Mouse (Mus musculus) thymus, postnatal 10 days (tissue): ENCODE results near the gene Atp2b2.
"Not testable (repeated sequence)": the region's sequence is repeated elsewhere in the genome, so short reads cannot be mapped to it uniquely, and the experiment has no call there.

Source experiments
- DNase-seq, 2 experiments: peaks; one replicate each; pipeline ENCODE4 v3.0.0; 2021; ENCODE audit warnings: low spot score in 2 of 2

The Atp2b2 gene

DNA sequence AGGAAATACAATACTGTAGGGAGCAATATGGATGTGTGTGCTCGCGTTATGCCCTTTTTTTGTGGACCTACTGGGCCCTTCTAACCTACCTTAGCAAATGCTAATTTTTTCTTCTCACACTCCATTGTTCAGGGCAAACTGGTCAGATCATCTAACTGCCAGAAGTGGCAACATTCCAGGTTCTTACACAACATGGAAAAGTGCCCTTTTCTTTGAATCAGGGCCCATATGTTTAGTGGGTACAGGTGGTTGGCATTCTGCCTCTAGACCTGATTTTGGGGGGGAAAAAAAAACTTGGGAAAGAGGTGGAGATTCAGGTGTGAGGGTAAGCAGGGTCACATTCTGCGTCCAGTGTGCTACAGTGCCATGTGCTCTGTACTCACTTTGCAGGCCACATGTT, 324.9 kb downstream of the Atp2b2 start:
- DNase-seq: no peak

DNA sequence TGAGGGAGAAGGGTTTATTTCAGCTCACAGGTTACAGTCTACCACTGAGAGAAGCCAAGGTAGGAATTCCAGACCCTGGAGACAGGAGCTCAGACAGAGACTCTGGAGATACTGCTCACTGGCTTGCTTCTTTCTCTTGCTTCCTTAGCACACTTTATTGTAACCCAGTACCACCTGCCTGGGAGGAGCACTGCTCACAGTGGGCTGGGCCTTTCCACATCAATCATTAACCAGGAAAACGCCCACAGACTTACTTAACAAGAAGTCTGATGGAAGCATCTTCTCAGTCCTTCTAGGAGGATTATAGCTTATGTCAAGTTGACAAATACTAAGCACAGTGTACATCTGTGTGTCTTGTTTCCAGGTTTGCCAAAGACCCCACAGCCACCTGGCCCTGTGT, 327.6 kb downstream of the Atp2b2 start:
- no peak for DNase-seq

DNA sequence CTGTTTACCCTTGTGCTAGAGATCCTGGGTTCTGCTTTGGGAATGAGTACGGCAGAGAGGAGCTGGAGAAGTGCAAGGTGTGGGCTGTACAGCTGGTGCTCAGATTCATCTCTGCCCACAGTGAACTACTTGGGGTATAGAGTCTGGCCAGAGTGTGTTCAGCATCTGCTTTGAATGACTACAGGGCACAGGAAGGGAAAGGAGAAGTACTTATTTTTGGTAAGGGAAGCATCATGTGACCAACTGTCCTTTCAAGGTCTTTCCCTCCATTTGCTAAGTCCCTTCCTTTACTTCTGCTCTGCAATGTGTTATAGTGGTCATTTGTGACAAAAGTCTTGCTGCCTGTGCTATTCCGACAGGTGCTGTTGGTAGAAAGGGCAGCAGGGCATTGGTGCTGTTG, 328.1 kb downstream of the Atp2b2 start:
- no peak for DNase-seq

DNA sequence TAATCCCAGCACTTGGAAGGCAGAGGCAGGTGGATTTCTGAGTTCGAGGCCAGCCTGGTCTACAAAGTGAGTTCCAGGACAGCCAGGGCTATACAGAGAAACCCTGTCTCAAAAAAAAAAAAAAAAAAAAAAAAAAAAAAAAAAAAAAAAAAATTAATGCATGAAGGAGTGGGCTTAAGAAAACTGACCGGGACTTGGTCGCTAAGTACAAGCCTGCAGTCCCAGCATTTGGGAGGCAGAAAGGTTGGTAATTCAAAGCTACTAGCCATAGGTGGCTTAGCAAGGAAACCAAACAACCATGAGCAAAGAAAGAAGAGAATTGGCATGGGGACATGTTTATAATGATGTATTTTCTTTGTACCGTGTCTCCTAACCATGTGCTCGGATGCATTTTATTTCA, 329.0 kb downstream of the Atp2b2 start:
- DNase-seq: not testable (repeated sequence)

DNA sequence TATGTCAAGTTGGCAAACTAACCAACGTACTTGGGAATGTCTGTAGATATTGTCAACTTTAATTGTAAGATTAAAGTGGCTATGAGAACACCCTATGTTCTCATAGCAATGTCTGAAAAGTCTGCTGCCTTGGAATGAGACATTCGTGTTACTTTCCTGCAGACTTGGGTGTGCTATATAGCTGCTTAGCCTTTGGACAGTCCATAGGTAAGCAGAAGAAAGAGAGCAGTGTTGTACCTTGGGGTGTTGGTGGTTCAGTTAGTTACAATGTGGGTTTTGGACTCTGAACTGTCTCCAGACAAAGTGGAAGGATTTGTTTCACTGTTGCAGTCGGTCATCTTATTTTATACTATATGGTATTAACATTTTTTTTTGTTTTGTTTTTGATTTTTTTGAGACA, 329.7 kb downstream of the Atp2b2 start:
- no peak for DNase-seq

DNA sequence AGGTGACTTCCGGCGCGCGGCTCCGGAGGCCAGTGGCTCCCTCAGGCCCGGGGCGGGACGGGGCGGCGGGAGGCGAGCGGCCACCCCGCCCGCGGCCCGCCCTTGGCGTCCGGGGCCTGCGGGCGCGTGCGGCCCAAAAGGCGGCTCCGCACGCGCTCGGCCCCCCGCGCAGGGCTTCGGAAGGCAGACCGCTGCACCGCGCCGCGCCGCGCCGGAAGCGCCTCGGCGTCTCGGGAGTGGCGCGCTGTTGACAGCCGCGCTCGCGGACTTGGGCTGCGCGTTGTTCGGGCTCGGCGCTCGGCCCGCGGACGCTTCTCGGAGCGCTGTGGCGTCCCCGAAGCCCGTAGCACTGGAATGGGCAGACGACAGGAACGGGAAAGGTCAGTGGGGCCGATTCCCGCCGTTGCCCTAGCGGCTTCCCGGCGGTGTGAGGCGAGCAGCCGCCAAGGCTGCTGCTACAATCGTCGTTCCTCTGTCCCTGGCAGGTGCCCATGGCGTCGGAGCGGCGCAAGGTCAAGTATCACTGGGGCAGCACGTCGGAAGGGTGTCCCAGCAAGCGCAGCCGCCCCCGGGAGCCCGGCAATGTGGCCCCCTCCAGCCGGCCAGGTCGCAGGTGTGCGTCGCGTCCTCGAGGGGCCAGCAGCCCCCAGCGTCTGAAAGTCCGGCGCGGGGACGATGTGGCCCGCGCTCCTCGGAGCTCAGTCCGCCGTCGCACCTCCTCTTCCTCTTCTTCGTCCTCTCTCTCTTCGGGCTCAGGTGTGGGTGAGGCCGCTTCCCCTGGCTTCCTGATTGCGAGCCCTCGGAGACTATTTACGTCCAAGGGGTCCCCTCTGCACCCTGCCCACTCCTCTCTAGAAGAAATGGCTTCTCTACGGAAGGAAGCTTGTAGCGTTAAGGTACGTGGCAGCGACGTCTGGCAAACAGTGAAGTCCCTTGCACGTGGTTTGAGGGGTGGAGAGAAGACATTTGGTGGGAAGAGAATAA, 344.9 kb downstream of the Atp2b2 start:
- DNase-seq: peak; percentile 38 to 40

DNA sequence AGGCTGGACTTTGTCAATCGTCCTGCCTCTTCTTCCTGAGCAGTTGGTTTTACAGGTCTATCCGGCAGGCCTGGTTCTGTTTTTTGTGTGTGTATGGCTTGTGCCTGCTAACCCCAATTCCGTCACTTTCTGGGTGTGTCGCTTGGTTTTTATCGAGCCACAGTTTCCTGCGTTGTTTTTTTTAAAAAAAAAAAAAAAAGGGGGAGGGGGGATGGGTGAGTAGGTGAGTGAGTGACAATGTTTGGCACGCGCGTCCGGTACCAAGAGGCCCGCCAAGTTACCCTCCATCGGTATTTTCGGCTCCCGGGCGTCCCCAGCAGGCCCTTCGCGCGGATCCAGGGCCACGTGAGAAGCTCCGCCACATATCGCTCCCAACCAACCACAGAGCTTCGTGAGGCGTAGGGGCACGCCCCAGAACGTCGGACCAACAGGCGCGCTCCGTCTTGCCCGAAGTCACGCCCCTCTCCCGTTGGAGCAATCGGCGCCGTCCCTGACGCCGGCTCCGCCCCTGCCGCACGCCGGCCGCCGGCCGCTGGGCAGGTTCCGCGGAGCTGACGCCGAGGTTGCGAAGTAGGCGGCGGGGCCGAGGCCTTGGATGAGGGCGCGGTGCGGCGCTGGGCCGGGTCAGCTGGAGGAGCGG, 345.7 kb downstream of the Atp2b2 start, which contains the start of gene Tatdn2:
Gene Tatdn2, plus strand, starts transcription at position 469 of the 640 bp plus-strand sequence.
- DNase-seq: peak; percentile 92 to 97

DNA sequence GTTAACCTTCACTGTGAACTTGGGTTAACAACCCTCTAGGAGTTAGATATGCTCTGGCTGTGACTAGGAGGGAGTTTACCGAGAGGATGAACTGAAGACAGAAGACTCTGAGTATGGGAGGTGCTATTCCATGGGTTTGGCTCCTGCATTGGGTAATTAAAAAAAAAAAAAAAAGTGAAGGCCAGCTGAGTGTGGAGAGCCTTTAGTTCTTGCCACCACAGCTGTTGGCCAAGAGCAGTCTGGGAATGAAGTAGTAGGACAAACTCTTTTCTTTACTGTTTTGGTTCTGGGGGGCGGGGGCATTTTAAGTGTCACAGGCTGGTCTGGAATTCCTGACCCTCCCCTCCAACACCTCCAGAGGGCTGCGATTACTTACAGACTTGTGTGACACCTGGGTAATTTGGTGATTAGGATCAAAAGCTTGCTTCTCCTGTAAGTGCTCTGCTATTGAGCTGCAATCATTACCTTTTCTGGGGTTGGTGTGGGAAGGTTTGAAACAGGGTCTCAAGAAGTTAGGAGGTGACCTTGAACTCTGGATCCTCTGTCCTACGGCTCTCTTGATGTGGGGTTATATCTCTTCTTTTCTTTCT, 346.6 kb downstream of the Atp2b2 start:
- peak in 1 of 2 experiments; percentile 11 for DNase-seq

DNA sequence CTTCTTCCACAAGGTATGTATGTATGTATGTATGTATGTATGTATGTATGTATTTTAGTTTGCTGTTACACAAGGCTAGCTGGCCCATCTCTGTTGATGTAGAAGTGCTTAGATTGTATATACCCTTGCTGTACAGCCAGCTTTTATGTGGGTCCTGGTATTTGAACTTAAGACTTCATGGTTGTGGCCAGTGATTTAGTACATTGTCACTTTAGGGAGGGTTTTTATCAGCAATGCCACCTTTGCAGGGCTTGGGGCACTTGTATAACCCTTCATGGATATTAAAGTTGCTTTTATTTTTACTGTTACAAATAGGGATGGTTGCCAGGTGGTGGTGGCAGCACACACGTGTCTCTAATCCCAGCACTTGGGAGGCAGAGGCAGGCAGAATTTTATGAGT, 347.2 kb downstream of the Atp2b2 start:
- DNase-seq: no peak
